Mouse (Mus musculus): ENCODE data around the gene Dgat2.

Gene Dgat2

DNA sequence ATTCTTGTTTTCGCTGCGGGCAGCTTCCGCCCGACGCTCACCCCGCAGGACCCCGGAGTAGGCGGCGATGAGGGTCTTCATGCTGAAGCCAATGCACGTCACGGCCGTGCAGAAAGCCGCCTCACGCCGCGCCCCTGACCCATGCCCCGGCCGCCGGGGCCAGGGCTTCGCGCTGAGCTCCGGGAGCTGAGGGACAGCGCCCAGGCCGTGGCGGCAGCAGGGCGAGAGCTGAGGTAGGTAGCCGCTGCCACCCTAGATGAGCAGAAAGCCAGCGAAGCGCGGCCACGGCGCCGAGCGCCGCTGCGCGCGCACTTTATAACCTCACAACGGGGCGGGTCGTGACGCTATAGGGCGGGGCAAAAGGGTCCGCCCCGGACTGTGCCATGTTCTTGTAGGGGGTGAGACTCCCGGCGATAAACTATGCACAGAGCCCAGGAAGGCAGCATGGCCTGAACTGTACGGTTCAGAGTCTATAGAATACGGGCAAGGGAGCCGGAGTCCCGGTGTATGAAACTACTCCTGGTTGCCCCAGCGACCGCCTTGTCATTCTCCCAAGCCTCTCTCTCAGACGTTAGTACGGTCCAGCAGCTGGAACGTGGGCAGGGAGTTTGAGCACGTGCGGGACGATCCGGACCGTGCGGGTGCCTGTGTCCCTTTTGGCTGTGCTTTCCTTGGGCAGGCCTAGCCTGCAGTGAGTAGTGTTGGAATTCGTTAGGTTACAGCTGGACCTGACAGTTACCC is at the start of gene Dgat2:
TSS of gene Dgat2 (minus strand) at position 288 of the 741 bp plus-strand sequence.
- peak; percentile 71 for DNase-seq (ENCODE audit: low read depth, low spot score)

GRCm38 (mm10) chr7:99230061-99230747 is 47.7 kb upstream of the Dgat2 start:
- DNase-seq (ENCODE audit: low read depth, low spot score) = no peak

- no peak for DNase-seq (ENCODE audit: low read depth, low spot score)
Measured at GRCm38 (mm10) chr7:99229411-99229810, 46.9 kb upstream of the Dgat2 start.

DNA sequence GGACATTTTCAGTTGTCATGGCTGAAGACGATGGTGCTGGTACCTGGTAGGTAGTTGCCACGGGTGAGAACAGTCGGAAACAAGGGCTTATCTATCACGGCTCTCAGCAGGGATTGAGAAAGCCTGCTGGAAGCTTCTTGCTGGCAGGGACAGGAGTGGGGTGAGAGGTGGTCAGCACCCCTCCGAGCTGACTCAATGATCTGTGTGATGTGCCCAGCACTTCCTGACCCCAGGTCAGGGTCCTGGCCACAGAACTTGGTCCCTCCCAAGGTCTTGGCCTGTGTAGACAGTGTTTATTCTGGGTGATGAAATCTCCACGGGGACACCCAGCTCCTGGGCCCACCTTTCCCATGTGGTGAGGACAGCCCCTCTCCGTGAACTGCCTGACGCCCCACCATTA is 46.3 kb upstream of the Dgat2 start:
- DNase-seq (ENCODE audit: low read depth, low spot score) = no peak

DNA sequence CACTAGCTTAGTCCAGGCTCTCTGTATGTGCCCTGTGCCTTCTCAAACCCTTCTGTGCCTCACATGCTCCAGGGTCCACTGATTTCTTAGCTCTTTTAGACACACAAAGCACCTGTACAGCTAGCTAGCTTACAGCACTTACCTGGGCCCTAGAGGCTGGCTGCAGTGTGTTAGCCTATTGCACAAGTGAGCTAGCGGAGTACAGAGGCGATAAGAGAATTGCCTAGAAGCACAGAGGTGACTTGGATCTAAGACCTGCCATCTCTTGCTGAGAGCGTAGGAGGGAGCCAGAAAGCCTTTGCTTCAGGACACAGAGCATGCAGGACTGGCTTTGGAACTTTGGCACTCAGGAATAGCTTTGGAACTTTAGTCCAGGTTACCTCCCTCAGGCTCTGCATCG is 44.7 kb upstream of the Dgat2 start:
- DNase-seq (ENCODE audit: low read depth, low spot score) = no peak

DNA sequence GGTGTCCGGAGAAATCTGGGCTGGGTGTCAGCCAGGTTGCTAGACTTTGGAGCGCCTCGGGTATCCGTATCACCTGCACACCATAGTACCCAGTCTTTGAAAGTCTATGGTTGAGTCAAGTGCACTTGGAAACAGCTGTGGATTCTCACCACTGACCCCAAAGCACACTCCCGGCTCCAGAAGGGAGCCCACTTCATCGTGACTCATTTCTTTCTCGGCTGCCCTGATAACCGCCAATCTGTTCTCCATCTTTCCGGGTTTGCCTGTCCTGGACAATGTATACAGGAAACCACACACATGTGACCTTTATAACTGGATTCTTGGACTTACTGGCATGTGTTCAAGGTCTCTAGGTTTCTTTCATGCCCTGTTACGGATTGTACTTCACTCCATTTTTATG is 44.1 kb upstream of the Dgat2 start:
- no peak for DNase-seq (ENCODE audit: low read depth, low spot score)

DNA sequence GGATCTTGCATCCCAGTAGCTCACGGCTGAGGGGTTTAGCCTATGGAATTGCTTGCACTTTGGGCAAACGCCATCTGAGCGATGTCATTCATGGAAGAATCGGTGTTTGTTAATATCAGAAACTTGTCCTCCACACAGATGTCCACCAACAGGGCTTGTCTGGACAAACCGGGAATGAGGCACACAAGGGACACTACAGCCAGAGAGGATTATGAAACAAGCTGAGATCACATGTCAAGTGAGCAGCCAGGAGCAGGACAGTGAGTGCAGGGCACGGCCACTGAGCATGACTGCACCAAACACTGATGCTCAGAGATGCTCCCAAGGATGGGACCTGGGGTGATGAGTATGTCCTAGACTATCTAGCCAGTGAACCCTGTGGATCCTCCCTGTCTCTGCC is 42.9 kb upstream of the Dgat2 start:
- no peak for DNase-seq (ENCODE audit: low read depth, low spot score)

DNA sequence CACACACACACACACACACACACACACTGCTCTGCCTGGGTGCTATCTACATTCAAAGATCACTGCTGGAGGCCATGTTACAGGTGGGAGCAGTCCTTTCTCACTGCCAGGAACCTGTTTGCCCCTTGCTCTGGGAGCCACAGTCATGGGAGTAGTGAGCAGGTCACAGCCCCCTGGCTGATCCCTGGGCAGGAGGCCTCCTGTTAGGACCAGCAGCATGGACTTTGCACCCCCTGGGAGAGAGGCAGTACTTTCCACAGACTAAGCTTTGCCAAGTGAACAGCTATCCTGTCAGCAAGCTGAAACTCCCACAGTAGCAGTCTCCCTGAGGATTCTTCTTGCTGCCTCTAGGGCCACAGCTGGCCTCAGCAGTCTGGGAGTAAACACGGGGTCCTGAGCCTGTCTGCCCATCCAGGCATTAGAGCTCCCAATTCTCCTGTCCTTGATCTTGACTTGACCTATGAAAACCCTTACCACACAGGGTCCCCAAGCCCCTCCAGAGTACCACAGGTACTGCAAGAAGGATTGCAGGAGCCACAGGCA is 42.2 kb upstream of the Dgat2 start:
- DNase-seq (ENCODE audit: low read depth, low spot score) = no peak

GRCm38 (mm10) chr7:99224225-99224624 is 41.7 kb upstream of the Dgat2 start:
- no peak for DNase-seq (ENCODE audit: low read depth, low spot score)

DNA sequence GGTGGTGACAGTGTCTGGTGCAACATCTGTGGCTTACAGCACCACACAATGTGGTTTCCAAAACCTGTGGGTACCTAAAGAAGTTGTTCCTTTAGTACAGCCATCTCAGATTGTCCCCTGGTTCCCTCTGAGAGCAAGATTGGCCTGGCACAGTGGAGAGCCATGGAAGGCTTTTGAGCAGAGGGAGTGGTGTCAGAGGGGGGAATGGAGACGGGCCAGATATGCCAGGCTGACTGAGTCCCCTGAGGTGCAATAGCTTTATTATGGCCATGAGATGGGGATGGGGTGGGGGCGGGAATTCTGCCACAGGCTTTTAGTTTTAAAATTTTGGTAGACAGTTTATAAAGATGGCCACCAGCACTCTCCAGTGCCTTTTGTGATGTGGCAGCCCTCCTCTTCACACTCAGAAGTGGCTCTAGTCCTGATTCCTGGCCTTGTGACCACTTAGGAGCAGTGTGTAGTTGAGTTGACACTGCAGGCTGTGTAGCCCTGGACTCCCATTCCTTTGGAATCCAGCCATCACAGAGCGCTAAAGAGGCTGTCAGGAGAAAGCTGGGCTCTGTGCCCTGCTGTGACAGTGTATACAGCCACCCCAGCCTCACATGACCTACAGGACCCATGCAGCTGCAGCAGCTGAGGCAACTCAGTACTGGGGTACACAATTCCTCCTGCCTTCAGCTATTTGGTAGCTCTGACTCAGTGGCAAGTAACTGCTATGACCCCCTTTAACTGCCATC is 35.0 kb upstream of the Dgat2 start:
- DNase-seq (ENCODE audit: low read depth, low spot score) = peak; percentile 39

DNA sequence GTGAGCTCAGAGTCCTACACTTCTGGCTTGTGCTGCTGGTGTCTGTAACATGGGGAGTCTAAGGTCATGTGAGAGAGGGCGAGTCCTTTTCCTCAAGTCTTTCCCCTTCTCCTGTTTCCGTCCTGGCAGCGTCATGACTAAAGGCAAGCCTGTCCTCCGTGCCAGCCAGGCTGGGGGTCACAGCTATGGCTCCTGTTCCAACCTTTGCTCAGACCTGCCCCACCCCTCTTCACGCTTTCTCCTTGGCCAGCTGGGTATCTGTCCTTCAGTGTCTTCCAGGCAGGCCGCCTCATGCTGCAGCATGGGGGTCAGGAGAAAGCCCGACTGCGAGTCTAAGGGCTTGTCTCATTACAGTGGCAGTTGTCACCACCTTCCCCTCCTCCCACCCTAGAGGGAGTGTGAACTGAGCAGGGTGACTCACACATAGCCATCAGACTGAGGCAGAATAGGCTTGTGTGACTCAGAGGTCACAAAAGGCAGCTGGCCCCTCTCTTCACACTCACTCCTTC is 32.9 kb upstream of the Dgat2 start:
- no peak for DNase-seq (ENCODE audit: low read depth, low spot score)

- no peak for DNase-seq (ENCODE audit: low read depth, low spot score)
Measured at GRCm38 (mm10) chr7:99214621-99215185, 32.2 kb upstream of the Dgat2 start.

DNA sequence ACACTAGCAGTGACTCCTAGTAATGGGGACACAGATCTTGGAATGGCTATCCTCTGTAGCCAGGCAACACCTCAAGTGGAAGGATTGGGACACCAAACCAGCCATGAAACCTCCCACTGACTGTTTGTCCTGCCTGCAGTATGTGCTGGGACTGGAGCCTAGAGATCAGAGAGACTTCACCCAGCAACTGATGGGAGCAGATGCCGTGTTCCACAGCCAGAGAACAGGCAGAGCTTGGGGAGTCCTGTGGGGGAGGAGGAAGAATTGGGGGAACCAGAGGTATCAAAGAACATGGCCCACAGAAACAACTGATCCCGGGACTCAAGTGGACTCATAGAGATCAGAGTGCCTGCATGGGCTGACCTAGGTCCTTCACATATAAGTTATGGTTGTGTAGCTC is 31.2 kb upstream of the Dgat2 start:
- no peak for DNase-seq (ENCODE audit: low read depth, low spot score)

- no peak for DNase-seq (ENCODE audit: low read depth, low spot score)
Measured at GRCm38 (mm10) chr7:99213056-99213455, 30.5 kb upstream of the Dgat2 start.

DNA sequence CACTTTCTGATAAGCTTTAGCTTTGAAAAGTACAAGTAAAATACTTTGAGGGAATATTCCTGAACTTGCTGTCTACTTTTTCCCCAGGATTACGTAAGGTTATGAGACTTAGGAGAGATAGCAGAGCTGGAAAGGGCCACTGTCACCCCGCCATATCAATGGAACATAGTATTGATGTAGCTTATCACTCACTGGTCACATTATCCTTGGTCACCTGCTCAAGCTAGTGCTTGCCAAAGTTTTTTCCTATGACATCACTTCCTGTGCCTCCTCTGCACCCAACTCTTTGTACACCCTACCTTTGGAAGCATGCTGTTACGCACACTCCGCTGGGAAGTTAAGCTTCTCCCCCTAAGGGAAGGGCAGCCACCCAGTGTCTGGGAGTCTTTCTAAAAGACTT is 26.2 kb upstream of the Dgat2 start:
- DNase-seq (ENCODE audit: low read depth, low spot score) = no peak

DNA sequence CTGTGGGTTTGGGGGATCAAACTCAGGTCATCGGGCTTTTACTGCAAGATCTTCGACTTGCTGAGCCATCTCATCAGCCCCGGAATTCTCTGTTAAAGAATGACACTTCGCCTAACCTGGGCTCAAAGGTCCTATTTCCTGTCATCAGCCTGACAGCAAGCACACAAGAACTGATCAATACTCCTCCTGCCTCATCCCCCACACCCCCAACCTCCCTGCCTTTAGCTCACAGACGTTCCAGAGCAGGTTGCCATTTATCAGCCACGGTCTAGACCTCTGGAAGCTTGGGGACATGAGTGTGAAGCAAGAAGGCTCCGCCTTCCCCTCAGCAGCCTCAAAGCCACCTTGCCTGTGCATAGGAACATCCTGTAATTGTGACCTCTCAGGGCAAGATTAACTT is 23.8 kb upstream of the Dgat2 start:
- DNase-seq (ENCODE audit: low read depth, low spot score) = no peak

- no peak for DNase-seq (ENCODE audit: low read depth, low spot score)
Measured at GRCm38 (mm10) chr7:99202163-99202562, 19.6 kb upstream of the Dgat2 start.

GRCm38 (mm10) chr7:99200290-99200689 is 17.8 kb upstream of the Dgat2 start:
- no peak for DNase-seq (ENCODE audit: low read depth, low spot score)

GRCm38 (mm10) chr7:99199451-99200175 is 17.1 kb upstream of the Dgat2 start:
- no peak for DNase-seq (ENCODE audit: low read depth, low spot score)

- no peak for DNase-seq (ENCODE audit: low read depth, low spot score)
Measured at GRCm38 (mm10) chr7:99198811-99199210, 16.3 kb upstream of the Dgat2 start.

GRCm38 (mm10) chr7:99194511-99194910 is 12.0 kb upstream of the Dgat2 start:
- no peak for DNase-seq (ENCODE audit: low read depth, low spot score)
